Mouse (Mus musculus): ENCODE measurements at regions not wholly inside any gene's neighbourhood (a gene's known extent, or its start where the extent isn't known, plus 50 kb on each side); places are given as distances from the start of the nearest gene placed in this dataset.

DNA sequence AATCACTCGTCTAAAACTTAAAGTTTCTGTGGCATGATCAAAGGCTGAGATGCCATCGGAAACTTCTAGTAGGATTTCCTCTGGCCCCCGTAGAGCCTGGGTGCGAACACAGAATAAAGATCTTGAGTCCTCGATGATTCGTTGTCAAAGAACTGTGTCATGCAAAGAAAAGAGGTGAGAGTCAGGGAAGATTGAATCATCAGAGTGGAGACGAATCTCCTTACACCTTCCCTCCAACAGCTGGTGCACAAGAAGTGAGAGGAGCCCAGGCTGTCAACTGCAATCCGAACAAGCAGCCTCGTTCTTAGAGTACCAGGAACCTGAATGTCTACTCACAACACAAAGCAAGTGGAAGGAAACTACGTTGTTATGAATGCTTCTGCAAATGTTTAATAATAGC lies 52.7 kb upstream of the Atp2b1 start:
- TF ChIP-seq CTCF (IDR thresholded peaks at IDR 0.05; ENCODE audit: extremely low read depth, insufficient read depth, low read length): no peak
- no peak for TF ChIP-seq POLR2A (IDR thresholded peaks at IDR 0.05; ENCODE audit: extremely low read depth, insufficient read depth, low read length)
